Mouse (Mus musculus): Measurements from ENCODE around the gene Meaf6. TPM values are rescaled to one million over a fixed set of nuclear protein-coding genes. Genes with fewer than 3 reads are reported as not detected.

Meaf6 gene
- polyA plus RNA-seq, 1 experiment from 2014 or later: 55.6 TPM

DNA sequence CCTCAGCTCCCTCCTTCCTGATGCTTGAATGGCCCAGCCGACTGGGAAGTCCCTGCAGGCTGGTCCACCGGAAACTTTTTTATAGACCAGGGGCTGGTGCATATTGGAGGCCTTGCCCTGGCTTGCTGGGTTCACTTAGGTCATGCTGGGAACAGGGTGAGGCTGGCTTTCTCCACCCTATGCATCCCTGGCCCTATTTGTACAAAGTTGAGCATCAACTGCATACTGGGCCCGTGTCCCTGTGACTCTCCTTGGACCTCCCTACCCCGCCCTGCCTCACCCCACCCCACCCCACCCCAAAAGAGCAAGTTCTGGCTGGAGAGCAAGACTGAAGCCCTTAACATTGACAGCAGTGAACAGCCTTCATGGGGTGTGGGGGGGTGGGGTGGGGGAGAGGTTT lies 49.3 kb downstream of the Meaf6 start:
- DNase-seq (ENCODE audit: low spot score): no peak
- Histone ChIP-seq H3K9me3 (no peaks in the 10 kb centered on the region), H3K27ac (no peak overlapping the region), H3K36me3 (no peaks in the 10 kb centered on the region), H3K27me3 (ENCODE audit: insufficient read depth, poor library complexity, severe bottlenecking) (0 out of 2 replicates have a peak, but pooled peaks cover 3% of the 10 kb centered on the region), H3K4me1 (no peaks in the 10 kb centered on the region), H3K4me3 (no peak overlapping the region)
- WGBS: 77% methylated on average over 4 of the region's 4 CpGs

- no peaks in the 10 kb centered on the region for H3K4me1 ChIP-seq
- H3K27ac ChIP-seq: no peak overlapping the region
- H3K36me3 ChIP-seq: no peaks in the 10 kb centered on the region
- H3K9me3 ChIP-seq: no peaks in the 10 kb centered on the region
- DNase-seq (ENCODE audit: low spot score): no peak
- no peak overlapping the region for H3K4me3 ChIP-seq
- WGBS: 76% methylated on average over 5 of the region's 5 CpGs
- 0 out of 2 replicates have a peak, but pooled peaks cover 3% of the 10 kb centered on the region for H3K27me3 ChIP-seq (ENCODE audit: insufficient read depth, poor library complexity, severe bottlenecking)
Observed at GRCm38 (mm10) chr4:125134631-125135030, 49.7 kb downstream of the Meaf6 start.

DNA sequence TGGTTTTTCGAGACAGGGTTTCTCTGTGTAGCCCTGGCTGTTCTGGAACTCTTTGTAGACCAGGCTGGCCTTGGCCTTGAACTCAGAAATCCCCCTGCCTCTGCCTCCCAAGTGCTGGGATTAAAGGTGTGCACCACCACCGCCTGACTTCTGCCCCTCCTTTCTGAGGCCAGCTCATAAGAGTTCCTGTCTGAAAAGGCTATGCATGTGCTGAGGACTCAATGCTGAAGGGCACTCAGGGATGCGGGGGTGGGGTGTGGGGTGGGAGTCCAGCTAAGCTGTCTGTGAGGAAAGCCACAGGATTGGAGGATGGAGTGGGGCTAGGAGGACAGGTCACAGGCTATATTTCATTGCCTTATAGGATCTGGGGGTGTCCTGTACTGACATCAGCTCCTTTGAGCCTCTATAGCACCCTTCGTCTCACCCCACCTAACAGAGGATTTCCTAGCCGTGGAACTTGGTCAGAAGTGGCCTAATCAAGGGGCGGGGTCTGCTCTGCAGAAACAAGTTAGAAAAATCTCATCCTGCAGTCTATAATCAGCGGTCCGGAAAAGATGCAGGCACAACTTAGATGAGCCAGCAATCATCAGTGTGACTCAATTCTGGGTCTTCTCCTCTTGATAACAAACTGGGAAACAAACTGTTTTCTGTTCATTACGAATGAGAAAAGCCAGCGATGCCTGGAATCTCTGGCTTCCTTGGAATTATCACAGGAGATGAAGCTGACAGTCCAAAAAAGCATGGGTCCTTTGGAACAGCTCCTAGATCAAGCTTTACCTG lies 50.3 kb downstream of the Meaf6 start:
- DNase-seq (ENCODE audit: low spot score): no peak
- H3K27ac ChIP-seq: no peak overlapping the region
- WGBS: 75% methylated on average over 10 of the region's 10 CpGs
- 0 out of 2 replicates have a peak, but pooled peaks cover 3% of the 10 kb centered on the region for H3K27me3 ChIP-seq (ENCODE audit: insufficient read depth, poor library complexity, severe bottlenecking)
- no peak overlapping the region for H3K4me3 ChIP-seq
- H3K9me3 ChIP-seq: no peaks in the 10 kb centered on the region
- no peaks in the 10 kb centered on the region for H3K4me1 ChIP-seq
- H3K36me3 ChIP-seq: no peaks in the 10 kb centered on the region

DNA sequence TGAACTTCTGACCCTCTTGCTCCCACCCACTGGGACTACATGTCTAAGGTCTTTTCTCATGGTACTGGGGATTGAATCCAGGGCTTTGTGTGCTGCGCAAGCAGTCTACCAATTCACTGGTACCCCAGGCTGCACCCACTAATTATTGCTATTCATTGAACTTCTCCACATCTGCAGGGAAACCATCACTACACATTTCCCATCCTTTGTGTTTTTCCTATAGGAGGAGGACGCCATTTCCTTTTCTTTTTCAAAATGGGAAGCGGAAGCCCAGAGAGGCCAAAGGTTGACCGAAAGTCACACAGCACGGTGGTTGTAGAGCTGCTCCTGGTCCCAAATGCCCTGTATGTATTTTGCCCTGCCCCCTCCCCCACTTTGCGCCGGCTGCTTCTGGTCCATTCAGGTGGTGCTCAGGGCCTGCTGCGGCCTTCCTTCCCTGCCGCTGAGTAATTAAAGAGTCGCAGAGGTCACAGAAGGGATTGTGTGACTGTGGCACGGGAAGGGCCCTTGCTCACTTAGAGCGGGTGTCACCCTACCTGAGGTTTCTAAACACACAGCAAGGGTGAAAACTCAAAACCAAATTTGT lies 51.5 kb downstream of the Meaf6 start:
- H3K4me3 ChIP-seq: no peak overlapping the region
- no peaks in the 10 kb centered on the region for H3K36me3 ChIP-seq
- WGBS: 62% methylated on average over 12 of the region's 12 CpGs
- no peaks in the 10 kb centered on the region for H3K9me3 ChIP-seq
- H3K27me3 ChIP-seq (ENCODE audit: insufficient read depth, poor library complexity, severe bottlenecking): 0 out of 2 replicates have a peak, but pooled peaks cover 3% of the 10 kb centered on the region
- no peaks in the 10 kb centered on the region for H3K4me1 ChIP-seq
- H3K27ac ChIP-seq: no peak overlapping the region
- no peak for DNase-seq (ENCODE audit: low spot score)

DNA sequence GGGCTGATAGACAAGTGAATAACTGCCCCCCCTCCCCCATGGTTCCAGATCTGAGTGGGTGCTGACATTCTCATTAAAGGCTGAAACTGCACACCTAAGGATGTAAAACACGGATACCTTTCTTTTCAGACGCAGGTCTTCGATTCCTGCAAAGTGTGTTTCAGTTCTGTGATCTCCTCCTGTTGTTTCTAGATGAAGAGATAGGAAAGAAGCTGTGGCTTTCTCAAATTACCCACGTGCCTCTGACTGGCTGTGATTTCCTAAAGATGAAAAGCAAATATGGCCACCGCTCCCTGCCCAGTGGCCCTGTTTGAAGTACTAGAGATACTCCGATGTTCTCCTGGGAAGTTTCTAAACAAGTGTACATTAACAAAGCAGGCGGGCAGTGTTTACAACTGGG lies 53.4 kb downstream of the Meaf6 start:
- 61% methylated on average over 7 of the region's 7 CpGs for WGBS
- no peaks in the 10 kb centered on the region for H3K9me3 ChIP-seq
- DNase-seq (ENCODE audit: low spot score): no peak
- no peak overlapping the region for H3K4me3 ChIP-seq
- H3K4me1 ChIP-seq: no peaks in the 10 kb centered on the region
- H3K27ac ChIP-seq: no peak overlapping the region
- peaks cover 16% of the 10 kb centered on the region; the same call in 1 of the 2 replicates for H3K27me3 ChIP-seq (ENCODE audit: insufficient read depth, poor library complexity, severe bottlenecking)
- no peaks in the 10 kb centered on the region for H3K36me3 ChIP-seq

DNA sequence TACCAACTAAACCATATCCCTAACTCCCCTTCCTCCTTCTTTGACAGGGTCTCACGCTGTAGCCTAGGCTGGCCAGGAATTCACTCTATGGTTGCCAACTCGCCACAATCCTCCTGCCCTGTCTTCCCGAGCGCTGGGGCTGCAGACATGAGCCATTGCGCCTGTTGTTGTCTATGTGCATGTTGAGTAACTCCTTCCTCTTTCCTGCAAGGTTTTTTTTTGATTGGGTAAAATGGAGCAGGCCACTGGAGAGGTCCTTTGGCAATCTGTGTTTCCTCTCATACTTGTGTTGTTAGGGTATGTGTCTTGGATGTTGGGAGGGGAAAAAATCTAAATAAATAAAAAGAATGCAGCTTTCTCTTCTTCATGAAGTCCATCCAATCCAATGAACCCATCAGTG lies 59.3 kb downstream of the Meaf6 start:
- H3K9me3 ChIP-seq: no peaks in the 10 kb centered on the region
- 70% methylated on average over 5 of the region's 5 CpGs for WGBS
- H3K4me3 ChIP-seq: no peak overlapping the region
- H3K36me3 ChIP-seq: no peaks in the 10 kb centered on the region
- 0 out of 2 replicates have a peak, but pooled peaks cover 3% of the 10 kb centered on the region for H3K4me1 ChIP-seq
- DNase-seq (ENCODE audit: low spot score): no peak
- peaks cover 50% of the 10 kb centered on the region for H3K27me3 ChIP-seq (ENCODE audit: insufficient read depth, poor library complexity, severe bottlenecking)
- H3K27ac ChIP-seq: no peak overlapping the region

DNA sequence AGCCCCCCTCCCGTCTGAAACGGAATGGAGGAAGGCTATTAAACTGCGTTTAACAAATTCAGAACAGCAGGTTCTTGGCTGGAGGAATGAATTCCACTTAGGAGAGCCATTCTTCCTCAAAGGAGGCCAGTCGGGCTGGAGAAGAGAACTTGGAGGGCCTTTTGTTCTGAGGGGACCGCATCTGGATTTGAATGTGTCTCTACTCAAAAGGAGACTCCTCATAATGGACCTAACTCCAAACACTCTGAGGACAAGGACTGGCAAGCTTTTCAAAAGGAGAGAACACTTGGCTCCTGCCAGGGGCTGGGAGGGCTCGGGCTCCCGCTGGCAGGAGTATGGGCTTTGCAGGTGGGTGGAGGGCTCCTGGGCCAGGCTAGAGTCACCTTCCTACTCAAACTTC lies 59.7 kb downstream of the Meaf6 start:
- peaks cover 50% of the 10 kb centered on the region for H3K27me3 ChIP-seq (ENCODE audit: insufficient read depth, poor library complexity, severe bottlenecking)
- no peak overlapping the region for H3K27ac ChIP-seq
- H3K4me1 ChIP-seq: 0 out of 2 replicates have a peak, but pooled peaks cover 3% of the 10 kb centered on the region
- H3K4me3 ChIP-seq: no peak overlapping the region
- WGBS: 37% methylated on average over 7 of the region's 7 CpGs
- no peaks in the 10 kb centered on the region for H3K9me3 ChIP-seq
- no peak for DNase-seq (ENCODE audit: low spot score)
- H3K36me3 ChIP-seq: no peaks in the 10 kb centered on the region

GRCm38 (mm10) chr4:125145213-125145612 lies 60.3 kb downstream of the Meaf6 start:
- DNase-seq (ENCODE audit: low spot score): no peak
- 29% methylated on average over 10 of the region's 10 CpGs for WGBS
- H3K4me3 ChIP-seq: no peak overlapping the region
- no peaks in the 10 kb centered on the region for H3K36me3 ChIP-seq
- H3K4me1 ChIP-seq: 0 out of 2 replicates have a peak, but pooled peaks cover 3% of the 10 kb centered on the region
- H3K9me3 ChIP-seq: no peaks in the 10 kb centered on the region
- no peak overlapping the region for H3K27ac ChIP-seq
- H3K27me3 ChIP-seq (ENCODE audit: insufficient read depth, poor library complexity, severe bottlenecking): peaks cover 51% of the 10 kb centered on the region

DNA sequence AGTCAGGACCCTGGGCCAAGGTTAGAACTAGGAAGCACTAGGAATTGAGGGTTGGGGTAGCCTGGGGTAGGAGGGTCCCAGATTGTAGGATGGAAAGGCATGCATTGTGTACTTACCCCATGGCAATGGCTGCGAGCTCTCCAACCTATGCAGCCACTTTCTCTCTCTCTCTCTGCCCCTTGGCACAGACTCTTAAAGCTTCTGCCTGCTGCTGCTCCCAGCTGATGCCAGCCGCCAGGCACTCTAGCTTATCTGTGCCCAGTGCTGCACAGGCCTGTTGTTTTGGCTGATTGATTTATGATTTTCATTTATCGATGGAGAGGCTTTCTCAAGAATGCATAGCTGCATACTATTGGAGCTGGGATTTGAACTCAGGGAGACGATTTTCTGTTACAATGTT lies 63.0 kb downstream of the Meaf6 start:
- no peak for DNase-seq (ENCODE audit: low spot score)
- Histone ChIP-seq H3K9me3 (no peaks in the 10 kb centered on the region), H3K4me3 (no peak overlapping the region), H3K27me3 (ENCODE audit: insufficient read depth, poor library complexity, severe bottlenecking) (peaks cover 57% of the 10 kb centered on the region), H3K4me1 (0 out of 2 replicates have a peak, but pooled peaks cover 5% of the 10 kb centered on the region), H3K27ac (no peak overlapping the region), H3K36me3 (no peaks in the 10 kb centered on the region)
- WGBS: 85% methylated on average over 4 of the region's 4 CpGs

GRCm38 (mm10) chr4:125149460-125149859 lies 64.5 kb downstream of the Meaf6 start:
- Histone ChIP-seq H3K27ac (no peak overlapping the region), H3K4me1 (0 out of 2 replicates have a peak, but pooled peaks cover 5% of the 10 kb centered on the region), H3K36me3 (no peaks in the 10 kb centered on the region), H3K4me3 (no peak overlapping the region), H3K27me3 (ENCODE audit: insufficient read depth, poor library complexity, severe bottlenecking) (peaks cover 47% of the 10 kb centered on the region), H3K9me3 (no peaks in the 10 kb centered on the region)
- DNase-seq (ENCODE audit: low spot score): no peak
- 48% methylated on average over 5 of the region's 5 CpGs for WGBS

- Histone ChIP-seq H3K9me3 (no peaks in the 10 kb centered on the region), H3K4me3 (no peak overlapping the region), H3K27me3 (ENCODE audit: insufficient read depth, poor library complexity, severe bottlenecking) (peaks cover 26% of the 10 kb centered on the region), H3K36me3 (no peaks in the 10 kb centered on the region), H3K4me1 (0 out of 2 replicates have a peak, but pooled peaks cover 2% of the 10 kb centered on the region), H3K27ac (no peak overlapping the region)
- 79% methylated on average over 6 of the region's 6 CpGs for WGBS
- DNase-seq (ENCODE audit: low spot score): no peak
Observed at GRCm38 (mm10) chr4:125152469-125152868, 67.5 kb downstream of the Meaf6 start.

DNA sequence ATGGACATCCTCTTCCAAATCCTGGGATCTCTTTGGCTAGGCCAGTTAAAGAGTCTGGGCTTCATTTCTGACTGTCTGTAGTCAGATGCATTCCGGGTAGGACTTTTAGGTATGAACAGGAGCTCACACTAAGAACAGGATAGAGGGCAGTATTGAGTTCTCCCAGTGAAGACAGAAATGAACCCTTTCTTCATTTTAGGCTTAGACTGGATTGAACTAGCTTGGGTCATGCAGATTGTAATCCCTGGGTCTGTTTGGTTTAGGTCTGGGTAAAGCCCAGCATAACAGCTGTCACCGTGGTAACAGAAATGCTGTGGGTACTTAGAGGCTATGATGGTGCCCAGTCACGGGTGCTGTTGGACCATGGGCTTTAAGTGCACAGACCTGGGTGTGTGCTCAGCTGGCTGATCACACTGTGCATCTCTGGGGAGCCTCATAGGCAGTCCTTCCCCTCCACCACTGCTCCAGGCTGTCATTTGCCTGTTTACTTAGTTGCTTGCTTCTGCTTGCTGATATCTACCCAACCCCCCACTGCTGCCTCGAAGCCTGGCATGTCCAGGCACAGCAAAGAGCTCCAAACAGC lies 68.8 kb downstream of the Meaf6 start:
- Histone ChIP-seq H3K27ac (no peak overlapping the region), H3K9me3 (no peaks in the 10 kb centered on the region), H3K36me3 (no peaks in the 10 kb centered on the region), H3K4me3 (no peak overlapping the region), H3K4me1 (0 out of 2 replicates have a peak, but pooled peaks cover 2% of the 10 kb centered on the region), H3K27me3 (ENCODE audit: insufficient read depth, poor library complexity, severe bottlenecking) (peaks cover 30% of the 10 kb centered on the region)
- no peak for DNase-seq (ENCODE audit: low spot score)
- 64% methylated on average over 4 of the region's 4 CpGs for WGBS

GRCm38 (mm10) chr4:125155646-125156045 lies 70.7 kb downstream of the Meaf6 start:
- Histone ChIP-seq H3K9me3 (no peaks in the 10 kb centered on the region), H3K36me3 (no peaks in the 10 kb centered on the region), H3K27ac (no peak overlapping the region), H3K4me1 (peaks cover 4% of the 10 kb centered on the region; the same call in 1 of the 2 replicates), H3K4me3 (no peak overlapping the region), H3K27me3 (ENCODE audit: insufficient read depth, poor library complexity, severe bottlenecking) (peaks cover 35% of the 10 kb centered on the region)
- no peak for DNase-seq (ENCODE audit: low spot score)
- WGBS: 88% methylated on average over 5 of the region's 5 CpGs
